Mouse (Mus musculus) granulocyte monocyte progenitor cell, adult 5-6 weeks (primary cell): Measurements from ENCODE around the gene B4gat1. TPM values are rescaled to one million over a fixed set of nuclear protein-coding genes. Genes with fewer than 3 reads are reported as not detected.

Experiments
- ATAC-seq: replicated peaks from 2 replicates; pipeline ENCODE4 v1.8.0; 2016; ENCODE audit warnings: mild to moderate bottlenecking, moderate TSS enrichment, inconsistent platforms; ENCODE audit not compliant: poor library complexity, severe bottlenecking
- total RNA-seq, 2 experiments: library from RNA; stranded (forward) in 1 of 2; stranded (reverse) in 1 of 2; fragments of 200-712, 200-1000 nt in 1 of 2; fragments of >200 nt in 1 of 2; fragmentation: Nextera tagmentation in 1 of 2; gene quantifications; 2 replicates each; pipeline ENCODE4 v1.2.3; 2014 to 2017

Gene B4gat1
- total RNA-seq, 2 experiments from 2014 or later, result 2.6 to 4.8 TPM

DNA sequence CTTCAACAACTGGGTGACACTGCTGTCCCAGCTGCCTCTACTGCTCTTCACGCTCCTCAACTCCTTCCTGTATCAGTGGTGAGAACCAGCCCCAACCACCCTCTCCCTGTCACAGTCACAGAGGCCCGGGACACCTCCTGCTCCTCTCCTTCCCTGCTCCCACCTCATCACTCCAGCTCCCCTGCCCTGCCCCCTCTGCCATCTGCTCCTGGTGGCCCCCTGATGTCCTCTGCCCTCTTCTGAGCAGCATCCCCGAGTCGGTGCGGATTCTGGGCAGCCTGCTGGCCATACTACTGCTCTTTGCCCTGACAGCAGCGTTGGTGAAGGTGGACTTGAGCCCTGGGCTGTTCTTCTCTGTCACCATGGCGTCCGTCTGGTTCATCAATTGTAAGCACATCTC lies 12.5 kb upstream of the B4gat1 start:
- ATAC-seq, result no peak

DNA sequence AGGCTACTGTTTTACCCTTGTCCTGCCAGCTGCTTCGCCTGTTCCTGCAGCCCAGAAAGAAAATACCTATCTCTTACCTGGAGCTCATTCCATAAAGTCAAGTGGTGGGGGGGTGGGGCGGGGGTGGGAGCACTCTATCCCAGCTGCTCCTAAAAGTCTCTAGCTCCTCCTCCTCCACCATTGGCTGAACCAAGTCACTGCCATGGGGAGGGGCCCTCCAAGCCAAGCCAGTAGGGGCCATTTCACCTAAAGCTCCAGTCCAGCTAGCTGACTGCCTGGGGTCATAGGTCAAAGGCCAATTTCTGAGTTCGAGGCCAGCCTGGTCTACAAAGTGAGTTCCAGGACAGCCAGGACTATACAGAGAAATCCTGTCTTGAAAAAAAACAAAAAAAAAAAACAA lies 5.9 kb upstream of the B4gat1 start:
- ATAC-seq, result no peak

DNA sequence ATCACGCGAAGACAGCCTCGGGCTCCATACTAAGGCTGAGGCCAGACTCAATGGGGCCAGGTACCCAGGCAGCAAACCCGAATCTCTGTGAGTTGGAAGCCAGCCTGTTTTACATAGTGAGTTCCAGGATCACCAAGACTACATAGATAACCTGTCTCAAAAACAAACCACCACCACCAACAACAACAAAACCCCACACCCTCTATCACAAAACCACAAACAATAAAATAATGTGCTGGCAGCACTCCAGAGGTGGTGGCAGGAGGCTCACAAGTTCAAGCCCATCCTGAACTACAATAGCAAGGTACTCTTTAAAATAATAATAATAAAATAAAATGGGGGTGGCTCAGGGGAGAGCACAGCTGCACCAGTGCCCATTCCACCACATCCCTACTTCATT lies 2.0 kb upstream of the B4gat1 start:
- no peak for ATAC-seq

DNA sequence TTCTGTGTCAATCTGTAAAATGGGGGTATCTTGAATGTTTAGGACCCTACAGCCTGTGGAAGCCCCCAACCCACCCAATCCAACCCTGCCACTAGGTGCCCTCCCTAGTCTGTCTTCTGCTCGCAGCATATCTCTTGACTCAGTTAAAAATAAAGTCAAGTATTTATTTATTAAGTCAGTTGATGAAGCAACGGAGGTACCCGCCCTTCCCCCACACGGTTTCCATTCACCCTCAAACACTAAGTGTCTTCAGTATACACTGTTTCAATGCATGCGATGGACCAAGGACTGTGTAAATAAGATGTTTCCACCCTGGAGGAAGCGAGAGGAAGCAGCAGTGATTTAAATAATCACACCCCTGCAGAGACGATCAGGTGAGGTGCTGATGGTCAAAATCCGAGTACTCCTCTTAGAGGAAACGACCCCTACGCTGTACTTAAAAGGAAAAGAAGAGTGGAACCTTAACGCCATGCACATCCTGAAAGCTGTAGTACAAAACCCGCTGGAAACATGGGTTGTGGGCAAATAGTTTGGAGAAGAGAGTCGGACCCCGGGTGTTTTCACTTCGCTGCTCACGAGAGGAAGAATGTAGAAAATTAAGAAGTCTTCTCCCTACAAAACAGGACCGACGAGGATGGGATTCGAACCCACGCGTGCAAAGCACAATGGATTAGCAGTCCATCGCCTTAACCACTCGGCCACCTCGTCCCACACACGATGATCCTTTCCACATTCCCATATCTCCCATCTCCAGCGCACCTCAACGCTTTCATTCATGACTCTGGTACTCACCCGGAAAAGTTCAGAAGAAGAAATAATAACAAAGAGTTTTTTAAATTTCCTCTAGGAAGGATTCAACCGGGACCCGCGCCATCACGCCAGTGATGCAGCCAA lies 701 bp upstream of the B4gat1 start:
- no peak for ATAC-seq

DNA sequence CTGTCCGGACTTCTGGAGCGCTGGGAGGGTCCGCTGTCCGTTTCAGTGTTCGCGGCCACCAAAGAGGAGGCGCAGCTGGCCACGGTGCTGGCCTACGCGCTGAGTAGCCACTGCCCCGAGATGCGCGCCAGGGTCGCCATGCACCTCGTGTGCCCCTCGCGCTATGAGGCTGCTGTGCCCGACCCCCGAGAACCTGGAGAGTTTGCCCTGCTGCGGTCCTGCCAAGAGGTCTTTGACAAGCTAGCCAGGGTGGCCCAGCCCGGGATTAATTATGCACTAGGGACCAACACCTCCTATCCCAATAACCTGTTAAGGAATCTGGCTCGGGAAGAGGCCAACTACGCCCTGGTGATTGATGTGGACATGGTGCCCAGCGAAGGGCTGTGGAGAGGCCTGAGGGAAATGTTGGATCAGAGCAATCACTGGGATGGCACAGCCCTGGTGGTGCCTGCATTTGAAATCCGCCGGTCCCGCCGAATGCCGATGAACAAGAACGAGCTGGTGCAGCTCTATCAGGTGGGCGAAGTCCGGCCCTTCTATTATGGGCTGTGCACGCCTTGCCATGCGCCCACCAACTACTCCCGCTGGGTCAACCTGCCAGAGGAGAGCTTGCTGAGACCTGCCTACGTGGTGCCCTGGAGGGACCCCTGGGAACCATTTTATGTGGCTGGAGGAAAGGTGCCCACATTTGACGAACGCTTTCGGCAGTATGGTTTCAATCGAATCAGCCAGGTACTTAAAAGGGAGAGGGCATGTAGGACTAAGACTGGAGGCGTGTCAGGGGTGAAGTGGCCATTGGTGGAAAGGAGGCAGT lies 882 bp downstream of the B4gat1 start:
- ATAC-seq, result no peak

DNA sequence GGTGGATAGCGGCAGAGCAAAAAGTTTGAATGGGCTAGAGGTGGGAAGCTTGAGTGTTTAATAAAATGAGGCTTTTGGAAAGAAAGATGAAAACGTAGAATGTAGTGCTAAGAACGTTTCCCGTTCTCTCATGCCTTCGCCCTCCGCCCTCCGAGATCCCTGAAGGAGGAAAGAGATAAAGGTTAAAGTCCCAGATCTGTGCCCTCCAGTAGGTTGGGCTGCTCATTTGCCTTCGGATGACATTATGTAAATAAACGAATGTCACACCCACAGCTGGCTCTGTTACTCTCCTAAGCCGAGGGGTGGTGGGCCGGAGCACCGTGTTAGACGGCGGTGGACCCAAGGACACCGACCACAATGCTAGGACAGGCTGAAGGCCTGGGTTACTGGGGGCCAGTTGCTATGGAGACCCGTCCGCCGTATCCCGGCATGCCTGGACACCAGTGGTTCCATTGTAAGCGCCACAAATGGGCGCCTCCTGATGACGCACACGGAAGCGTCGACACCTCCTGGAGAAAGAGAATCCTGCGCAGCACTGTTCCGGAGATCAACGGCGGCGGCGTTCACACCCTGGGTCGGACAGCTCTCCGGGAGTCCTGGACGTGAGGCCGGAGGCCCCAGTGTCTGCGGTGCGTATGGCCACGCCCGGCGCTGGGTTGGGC lies 2.4 kb downstream of the B4gat1 start, which contains the start of gene Brms1:
Gene Brms1, plus strand, starts transcription at position 493 of the 662 bp plus-strand sequence.
- ATAC-seq, result peak; percentile 83

DNA sequence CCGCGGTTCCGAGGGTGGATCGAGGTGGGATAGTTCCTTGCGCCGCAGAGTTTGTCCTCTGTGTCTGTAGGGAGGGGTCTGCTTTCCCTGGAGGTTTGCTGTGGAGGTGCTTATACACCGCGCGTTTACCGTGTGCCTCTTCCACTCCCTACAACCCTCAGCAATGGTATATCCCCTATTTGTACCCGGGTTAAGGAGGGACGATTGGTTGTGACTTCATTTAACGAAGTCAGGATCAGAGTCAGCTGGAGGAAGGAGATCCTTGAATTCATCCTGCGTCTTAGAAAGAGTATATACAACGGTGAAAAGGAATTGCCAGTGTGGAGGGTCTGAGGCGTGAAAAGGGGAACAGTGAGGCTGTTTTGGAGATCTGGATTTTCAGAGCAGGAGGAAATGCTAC lies 3.0 kb downstream of the B4gat1 start:
- ATAC-seq, result no peak

DNA sequence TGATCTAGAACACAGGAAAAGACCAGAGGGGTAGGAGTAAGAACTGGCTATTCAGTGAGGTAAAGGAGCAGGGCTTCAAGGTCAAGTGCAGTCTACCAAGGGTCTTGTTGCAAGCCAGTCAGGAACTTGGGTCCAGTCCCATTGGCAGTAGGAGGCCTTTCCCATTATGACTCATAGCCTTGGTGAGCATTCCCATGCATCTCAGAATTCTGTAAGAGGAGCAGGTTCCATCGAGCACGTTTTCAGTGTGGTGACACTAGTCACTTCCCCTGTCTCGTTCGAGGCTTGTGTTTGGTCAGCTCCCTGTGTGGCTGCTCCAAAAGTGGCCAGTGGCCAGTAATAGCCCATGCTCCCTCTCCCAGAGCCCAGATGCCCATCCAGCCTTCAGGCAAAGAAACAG lies 6.9 kb downstream of the B4gat1 start:
- ATAC-seq, result no peak

DNA sequence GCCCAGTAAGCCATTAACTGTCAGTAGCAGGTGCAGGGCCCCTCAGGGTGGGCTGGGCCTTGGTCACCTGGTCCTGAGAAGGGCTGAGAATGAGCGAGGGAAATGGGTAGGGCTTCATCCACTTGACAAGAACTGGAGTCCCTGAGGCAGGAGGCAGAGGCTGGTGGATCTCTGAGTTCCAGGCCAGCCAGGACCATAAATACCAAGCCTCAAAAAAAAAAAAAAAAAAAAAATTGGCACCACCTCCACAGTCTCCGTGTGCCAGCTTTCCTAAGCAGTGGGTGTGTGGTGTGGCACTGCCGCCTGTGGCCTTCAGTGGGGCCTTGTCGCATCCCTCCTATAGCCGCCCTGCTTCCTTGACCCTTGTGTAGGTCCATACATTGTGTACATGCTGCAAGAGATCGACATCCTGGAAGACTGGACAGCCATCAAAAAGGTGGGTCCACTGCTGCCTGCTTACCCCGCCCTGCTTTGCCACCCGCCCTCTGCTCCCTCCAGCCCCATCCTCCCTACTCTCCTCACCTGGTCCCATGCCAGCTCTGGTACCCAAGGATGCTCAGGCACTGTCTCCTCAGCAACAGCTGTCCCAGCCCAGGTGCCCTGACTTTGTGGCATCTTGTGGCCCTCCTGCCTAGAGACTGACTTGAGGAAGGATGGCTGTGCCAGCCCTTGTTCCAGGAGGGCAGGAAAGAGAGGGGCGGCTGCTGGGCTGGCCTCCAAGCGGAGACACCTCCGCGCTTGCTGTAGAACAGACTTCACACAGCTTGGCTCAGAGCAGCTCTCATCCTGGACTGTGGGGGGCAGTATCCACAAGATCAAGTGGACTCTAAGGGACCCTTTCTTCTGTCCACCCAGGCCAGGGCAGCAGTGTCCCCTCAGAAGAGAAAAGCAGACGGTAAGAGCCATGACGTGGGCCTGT lies 9.8 kb downstream of the B4gat1 start:
- ATAC-seq, result no peak

DNA sequence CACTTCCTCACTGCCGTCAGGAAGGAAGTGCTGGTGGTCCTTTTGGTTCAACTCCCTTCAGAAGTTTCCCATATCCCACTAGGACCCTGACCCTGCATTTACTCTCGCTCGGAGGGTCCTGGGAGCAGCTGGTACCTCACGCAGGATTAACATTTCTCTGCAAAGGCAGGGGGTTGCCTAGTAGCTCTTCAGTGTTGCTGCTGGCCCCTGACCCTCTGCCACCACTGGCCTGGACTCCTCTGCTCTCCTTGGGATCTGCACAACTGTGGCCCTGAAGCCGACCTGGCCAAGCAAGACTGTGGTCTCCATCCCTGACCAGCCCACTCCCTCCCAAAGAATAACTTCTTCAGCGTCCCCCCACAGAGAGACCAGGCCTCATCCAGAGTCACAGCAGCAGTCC lies 10.7 kb downstream of the B4gat1 start:
- no peak for ATAC-seq

DNA sequence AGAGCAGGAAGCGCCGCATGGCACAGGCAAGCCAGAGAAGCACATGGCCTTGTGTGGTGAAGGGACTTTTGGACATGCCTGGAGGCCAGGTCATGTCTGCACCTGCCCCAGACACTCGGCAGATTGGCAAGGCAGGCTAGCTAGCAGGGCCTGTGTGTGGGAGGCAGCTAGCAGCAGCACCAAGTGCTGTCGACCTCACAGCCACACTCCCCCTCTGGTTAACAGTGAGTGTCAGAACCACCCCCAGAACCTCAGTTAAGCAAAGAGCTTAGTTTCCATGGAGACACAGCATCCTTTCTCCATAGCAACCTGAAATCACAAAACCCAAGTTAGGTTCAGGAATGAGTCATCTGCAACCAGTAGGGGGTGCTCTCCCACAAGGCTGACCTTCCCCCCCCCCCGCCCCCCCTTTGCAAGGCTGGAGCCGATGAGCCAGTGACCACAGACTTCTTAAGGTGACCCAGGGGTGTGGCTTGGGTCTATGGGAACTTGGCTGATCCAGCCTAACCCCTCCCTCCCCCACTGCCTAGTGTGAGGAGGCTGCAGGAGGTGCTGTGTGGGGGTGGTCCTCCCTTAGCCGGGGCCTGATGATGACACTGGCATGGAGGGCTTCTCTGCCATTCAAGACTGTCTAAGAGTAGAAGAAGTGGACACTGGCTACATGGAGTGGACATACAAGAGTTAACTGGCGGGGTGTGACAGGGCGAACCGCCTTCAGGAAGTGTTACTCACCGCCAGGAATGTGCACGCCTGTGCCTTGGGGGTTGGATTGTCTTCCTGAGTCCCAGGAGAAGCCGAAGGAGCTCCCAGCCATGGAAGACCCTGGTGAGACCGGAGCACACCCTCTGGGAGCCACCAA lies 11.7 kb downstream of the B4gat1 start, which contains the start of gene Rin1:
Gene Rin1, plus strand, starts transcription at position 435 of the 859 bp plus-strand sequence.
- peak; percentile 10; the same call in 1 of the 2 replicates for ATAC-seq

DNA sequence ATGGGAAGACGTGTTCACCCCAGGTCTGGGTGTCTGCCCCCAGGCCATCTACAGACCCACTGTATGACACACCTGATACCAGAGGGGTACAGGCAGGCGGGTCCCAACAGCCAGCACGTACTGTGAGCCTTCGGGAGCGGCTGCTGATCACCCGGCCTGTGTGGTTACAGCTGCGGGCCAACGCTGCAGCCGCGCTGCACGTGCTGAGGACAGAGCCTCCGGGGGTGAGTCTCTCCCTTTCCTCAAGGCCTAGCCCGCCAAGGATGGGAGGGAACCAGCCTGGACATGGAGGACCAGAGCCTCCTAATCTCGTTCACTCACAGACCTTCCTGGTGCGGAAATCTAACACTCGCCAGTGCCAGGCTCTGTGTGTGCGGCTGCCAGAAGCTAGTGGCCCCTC lies 12.4 kb downstream of the B4gat1 start:
- ATAC-seq, result no peak; the same call in 1 of the 2 replicates

DNA sequence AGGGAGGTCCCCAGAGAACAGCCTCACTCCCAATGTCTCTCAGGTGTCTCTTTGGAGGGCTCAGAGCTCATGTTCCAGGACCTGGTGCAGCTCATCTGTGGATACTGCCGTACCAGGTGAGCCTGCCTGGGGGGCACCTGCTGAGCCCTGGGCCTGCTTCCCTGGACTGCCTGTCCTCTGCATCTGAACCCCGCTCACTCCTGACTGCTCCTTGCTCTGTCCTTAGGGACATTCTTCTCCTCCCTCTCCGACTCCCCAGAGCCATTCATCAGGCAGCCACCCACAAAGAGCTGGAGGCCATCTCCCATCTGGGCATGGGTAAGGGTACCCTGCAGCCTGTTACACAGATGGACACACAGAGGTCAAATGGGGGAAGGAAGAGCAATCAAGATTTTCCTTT lies 12.9 kb downstream of the B4gat1 start:
- ATAC-seq, result no peak

DNA sequence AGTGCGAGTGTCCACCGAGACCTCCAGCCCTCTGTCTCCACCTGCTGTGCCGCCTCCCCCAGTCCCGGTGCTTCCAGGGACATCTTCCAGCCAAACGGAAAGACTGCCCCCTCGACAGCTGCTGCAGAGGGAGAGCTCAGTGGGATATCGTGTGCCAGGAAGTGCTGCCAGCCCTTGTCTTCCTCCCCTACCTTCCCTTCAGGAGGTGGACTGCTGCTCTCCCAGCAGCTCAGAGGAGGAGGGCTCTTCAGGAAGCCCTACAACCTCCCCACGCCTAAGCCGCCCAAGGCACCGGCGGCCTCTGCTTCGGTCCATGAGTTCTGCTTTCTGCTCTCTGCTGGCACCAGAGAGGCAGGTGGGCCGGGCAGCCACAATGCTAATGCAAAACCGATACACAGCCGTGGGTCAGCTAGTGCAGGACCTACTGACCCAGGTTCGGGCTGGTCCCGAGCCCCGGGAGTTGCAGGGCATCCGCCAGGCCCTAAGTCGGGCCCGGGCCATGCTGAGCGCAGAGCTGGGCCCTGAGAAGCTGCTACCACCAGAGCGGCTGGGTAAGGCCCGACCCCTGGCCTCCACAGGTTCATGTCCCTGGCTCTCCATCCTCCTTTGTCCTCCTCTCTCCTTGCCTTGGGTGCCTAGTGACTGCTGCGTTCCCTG lies 13.7 kb downstream of the B4gat1 start:
- ATAC-seq, result no peak

DNA sequence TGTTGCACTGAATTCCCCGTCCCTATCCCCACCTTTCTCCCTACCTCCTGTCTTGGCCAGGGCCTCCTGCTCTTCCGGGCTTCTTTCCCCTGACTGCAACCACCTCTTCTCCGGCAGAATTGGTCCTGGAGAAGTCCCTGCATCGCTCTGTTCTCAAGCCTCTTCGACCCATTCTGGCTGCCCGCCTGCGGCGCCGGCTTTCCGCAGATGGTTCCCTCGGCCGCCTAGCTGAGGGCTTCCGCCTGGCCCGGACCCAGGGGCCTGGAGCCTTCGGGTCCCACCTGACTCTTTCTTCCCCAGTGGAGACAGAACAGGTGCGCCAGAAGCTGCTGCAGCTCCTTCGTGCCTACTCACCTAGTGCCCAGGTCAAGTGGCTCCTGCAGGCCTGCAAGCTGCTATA lies 14.2 kb downstream of the B4gat1 start:
- no peak for ATAC-seq

DNA sequence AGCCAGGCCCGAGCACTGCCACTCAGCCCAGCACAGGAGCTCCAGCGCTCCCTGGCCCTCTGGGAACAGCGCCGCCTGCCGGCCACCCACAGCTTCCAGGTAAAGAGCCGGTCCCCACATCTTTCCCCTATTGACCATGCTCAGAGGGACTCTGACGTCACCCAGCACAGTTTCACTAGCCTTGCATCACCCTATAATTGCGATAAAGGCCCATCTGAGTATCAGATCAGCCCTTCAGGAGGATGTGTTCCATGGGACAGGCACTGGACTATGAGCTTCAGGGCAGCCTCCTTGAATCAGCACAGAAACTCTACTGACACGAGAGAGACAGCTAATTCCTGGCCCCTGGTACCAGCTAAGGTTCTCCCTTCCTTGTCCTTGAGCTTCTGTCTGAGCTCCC lies 15.3 kb downstream of the B4gat1 start:
- peak; percentile 60 for ATAC-seq

DNA sequence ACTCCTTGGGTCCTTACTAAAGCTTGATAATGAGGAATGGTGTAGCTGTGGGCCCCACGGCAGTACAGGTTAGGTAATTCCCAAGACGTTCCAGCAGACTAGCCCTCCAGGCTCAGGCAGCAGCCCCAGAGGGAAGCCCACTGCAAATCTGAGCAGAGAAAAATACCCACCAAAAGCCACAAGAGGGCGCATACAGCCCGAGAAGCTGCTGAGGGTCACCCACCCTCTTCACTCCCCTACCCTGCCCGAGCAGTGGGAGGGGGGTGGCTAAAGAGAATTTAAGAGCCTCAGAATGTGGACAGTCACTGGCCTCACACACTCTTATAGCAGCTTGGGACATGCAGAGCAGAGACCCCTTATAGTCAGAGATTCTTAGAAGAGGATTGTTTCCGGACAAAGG lies 17.6 kb downstream of the B4gat1 start:
- ATAC-seq, result peak; percentile 33; the same call in 1 of the 2 replicates
